Mouse (Mus musculus): ENCODE results near the gene Rab30.
"Not testable (repeated sequence)": the region's sequence is repeated elsewhere in the genome, so short reads cannot be mapped to it uniquely, and the experiment has no call there.

Rab30 gene

DNA sequence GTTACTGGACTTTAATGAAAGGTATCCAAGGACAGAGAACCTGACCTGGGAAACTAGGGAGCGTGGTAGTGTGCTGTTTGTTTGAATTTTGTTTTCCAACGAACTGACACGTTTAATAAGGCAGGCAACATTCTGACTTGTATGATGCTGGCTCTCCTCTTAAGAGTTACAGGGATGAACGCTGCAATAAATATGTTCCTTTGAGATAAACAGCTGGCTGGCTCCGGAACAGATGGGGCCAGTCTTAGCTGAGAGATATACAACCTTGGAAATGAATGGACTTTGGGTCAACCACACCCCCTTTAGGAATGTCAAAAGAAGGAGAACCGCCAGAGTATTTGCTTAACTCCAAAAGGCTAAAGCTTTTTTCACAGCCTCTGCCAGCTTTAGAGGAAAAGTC is 1.4 kb downstream of the Rab30 start:
- no peak for ATAC-seq (ENCODE audit: insufficient number of reproducible peaks, low FRiP score, low TSS enrichment)

DNA sequence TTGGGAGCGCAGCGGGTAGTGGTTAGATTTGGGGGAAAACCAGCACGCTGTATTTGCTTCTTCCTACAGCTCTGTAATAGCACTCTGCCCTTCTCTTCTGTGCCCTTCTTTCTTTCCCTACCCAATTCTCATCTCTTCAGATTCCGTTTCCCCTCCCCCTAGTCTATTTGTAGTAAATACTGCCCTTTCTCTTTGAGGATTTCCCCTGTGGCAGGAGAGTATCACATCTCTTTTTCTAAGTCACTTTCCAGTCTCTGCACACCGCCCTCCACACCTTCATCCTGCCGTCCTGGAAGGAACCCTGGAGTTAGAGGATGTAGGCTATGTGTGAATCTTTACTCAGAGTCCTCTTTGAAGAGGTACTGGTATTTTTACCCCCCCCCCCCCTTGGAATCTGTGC is 1.9 kb downstream of the Rab30 start:
- ATAC-seq (ENCODE audit: insufficient number of reproducible peaks, low FRiP score, low TSS enrichment): no peak

DNA sequence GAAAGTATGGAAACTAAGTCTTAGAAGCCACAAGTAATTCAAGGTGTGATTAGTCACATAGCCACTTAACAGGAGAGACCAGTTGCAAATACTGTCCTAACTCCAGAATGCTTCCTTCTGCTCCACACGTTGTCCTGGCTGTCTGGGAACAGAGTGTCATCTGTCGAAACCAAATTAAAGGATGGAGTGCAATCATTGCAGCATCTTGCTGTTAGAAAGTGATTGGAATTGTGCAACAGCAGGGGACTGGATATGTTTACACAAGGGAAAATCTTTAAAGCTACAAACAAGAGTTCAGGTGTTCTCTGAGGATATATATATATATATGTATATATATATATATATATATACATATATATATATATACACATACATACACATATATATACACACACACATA is 9.0 kb downstream of the Rab30 start:
- ATAC-seq (ENCODE audit: insufficient number of reproducible peaks, low FRiP score, low TSS enrichment): no peak

DNA sequence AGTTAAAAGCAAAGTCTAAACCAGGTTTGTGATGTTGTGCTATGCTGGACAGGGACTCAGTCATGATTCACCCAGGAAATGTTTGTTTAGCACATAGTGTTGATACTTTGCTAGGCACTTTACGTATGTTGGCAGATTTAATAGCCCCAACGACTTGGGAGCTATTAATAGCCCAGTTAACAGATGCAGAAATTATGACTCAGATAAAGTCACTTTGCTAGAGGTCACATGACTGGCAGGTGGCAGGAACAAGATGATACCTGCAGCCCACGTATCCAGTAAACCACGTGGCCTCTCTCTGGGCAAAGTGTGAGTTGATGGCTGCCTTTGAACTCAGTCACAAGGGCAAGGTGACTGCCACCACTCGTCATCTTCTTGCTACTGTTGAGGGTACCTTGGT is 16.7 kb downstream of the Rab30 start:
- ATAC-seq (ENCODE audit: insufficient number of reproducible peaks, low FRiP score, low TSS enrichment): no peak

DNA sequence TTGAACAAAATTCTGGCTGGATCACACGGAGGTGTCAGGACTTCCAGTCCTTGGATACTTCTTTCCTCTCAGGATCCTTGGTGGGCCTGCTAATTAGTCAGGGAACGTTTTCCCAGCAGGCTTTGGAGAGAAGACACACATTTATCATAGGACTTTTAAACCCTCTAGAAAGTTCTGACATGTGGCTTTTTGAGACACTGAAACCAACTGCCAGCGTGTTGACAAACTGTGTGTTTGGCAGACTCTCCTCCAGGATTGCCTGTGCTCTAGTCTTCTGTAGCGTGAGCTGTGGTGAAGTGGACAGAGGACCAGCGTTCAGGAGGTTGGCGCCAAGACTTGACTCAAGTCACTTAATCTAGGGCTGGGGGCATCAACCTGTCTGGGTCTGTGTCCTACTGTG is 19.2 kb downstream of the Rab30 start:
- ATAC-seq (ENCODE audit: insufficient number of reproducible peaks, low FRiP score, low TSS enrichment): no peak

DNA sequence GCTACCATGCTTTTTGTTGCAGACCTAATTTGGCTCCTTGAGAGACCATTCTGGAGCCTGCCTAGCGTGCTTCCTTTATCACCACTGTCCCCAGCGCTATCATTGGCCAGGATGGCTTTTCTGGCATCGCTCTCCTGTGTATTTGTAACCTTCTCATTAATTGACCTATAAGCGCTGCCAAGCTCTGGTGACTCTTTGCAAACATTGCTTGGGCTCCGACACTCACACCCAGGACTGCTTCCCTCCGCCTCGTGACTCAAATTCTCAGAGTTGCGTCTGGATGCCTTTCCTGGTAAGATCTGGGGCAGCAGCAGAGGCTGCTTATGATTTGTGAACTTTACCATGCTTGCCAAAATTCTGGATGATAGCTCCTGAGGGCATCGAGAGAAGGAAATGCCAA is 19.8 kb downstream of the Rab30 start:
- peak; percentile 63 for ATAC-seq (ENCODE audit: insufficient number of reproducible peaks, low FRiP score, low TSS enrichment)

DNA sequence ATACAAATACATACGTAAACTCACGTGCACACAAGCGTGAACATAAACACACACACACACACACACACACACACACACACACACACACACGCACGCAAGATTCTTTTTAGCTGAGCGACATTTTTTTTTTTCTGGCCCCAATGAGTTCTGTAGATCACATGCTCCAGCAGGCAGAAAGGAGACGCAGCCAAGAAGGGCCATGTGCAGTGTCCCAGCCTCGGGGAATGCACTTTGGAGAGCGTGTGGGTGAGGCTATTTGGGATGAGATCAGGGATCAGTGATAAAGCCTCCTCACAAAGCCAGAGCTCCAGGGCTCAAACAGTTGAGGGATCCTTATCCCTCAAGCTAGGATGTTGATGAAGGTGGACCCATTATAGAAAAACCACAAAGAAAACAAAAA is 24.0 kb downstream of the Rab30 start:
- peak; percentile 82 for ATAC-seq (ENCODE audit: insufficient number of reproducible peaks, low FRiP score, low TSS enrichment)

DNA sequence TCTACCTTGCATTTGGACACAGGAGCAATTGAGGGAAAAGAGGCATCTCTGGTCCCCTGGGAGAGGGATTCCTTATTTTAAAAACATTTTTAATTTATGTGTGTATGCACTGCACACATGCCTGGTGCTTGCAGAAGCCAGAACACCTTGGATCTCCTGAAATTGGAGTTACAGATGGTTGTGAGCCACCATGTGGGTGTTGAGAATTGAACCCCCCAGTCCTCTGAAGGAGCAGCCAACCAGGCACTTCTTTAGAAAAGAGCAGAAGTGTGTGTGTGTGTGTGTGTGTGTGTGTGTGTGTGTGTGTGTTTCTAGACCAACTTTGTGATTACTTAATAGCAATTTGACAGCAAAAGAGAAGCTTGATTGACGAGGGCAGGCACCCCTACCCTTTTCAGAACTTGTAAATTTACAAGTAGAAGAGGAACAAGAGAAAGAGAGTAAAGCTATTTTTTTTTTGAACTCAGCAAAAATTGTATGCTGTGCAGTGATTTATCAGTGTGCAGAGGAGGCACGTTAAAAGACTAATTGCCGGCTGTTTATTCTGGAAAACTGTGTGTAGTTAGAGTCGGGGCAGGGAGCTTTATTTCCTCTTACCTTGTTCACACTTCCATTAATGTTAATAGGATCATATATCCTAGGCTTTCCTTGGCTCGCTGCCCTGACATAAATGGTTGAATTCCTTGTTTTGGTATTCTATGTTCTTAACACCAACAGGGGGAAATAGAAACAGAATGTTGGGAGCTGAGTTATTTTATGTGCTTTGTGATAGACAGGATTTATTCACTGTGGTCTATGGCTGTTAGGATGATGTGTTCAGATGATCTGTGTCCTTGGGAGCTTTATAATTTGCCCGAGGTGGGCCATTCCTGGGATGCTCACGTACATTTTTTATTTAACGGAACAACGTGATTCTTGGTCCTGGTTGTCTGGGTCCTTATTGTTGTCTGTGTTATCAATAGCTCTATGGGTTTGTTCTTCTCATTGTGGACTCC is 25.0 kb downstream of the Rab30 start:
- no peak for ATAC-seq (ENCODE audit: insufficient number of reproducible peaks, low FRiP score, low TSS enrichment)

DNA sequence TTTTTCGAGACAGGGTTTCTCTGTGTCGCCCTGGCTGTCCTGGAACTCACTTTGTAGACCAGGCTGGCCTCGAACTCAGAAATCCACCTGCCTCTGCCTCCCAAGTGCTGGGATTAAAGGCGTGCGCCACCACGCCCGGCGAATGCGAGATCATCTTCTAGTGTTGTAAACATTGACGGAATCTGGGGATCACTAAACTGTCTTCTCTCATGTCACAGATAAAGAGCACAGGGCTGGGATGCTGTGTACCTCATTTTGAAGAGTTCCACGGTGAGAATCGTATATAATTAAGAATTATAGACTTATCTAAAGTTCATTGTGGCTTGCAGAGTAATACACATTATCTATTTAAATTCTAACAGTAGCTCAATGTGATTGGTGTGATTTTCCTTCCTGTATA is 26.7 kb downstream of the Rab30 start:
- not testable (repeated sequence) for ATAC-seq (ENCODE audit: insufficient number of reproducible peaks, low FRiP score, low TSS enrichment)

DNA sequence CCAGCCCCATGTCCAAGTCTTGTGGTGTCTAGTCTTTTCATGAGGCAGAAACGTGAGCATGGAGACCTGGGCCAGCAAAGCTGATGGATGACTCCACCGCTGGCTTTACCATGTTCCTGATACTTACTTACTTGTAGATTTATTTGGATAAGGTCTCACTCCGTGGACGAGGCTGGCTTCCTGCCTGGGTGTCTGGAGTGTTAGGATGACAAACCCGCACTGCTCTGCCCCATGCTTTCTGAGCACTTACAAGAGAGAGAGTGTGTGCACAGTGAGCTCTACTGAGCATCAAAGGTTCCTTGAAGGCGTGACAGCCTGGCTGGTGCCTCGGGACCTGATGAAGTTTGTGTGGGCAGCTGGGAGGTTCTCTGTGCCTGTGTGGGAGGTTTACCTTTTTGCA is 27.5 kb downstream of the Rab30 start:
- ATAC-seq (ENCODE audit: insufficient number of reproducible peaks, low FRiP score, low TSS enrichment): no peak

DNA sequence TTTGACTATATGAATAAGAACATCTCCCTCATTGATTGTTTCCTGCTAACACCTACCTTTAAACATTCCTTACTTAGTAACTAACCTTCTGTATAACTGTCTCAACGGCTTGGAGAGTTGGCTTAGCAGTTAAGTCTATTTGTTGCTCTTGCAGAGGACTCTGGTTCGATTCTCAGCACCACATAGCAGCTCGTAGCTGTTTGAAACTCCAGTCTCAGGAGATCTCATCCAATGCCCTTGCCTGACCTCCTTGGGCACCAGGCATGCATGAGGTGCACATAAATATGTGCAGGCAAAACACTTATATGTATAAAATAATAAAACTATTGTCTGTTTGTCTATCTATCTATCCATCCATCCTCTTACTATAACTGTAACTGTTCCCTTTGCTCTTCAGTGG is 31.6 kb downstream of the Rab30 start:
- no peak for ATAC-seq (ENCODE audit: insufficient number of reproducible peaks, low FRiP score, low TSS enrichment)

DNA sequence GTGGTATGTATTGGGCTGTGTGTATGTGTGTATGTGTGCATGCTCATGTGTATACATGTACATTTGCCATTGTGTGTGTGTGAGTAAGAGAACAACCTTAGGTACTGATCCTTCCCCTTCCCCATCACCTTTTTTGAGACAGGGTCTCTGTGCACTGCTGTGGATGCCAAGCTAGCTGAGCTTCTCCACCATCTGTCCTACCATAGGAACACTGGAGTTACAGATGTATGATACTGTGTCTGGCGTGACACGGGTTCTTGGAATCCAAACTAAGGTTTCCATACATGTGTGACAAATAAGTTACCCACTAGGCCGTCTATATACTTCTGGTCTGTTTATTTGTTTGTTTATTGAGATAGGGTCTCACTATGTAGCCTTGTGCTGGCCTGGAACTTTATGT is 32.2 kb downstream of the Rab30 start:
- ATAC-seq (ENCODE audit: insufficient number of reproducible peaks, low FRiP score, low TSS enrichment): no peak

DNA sequence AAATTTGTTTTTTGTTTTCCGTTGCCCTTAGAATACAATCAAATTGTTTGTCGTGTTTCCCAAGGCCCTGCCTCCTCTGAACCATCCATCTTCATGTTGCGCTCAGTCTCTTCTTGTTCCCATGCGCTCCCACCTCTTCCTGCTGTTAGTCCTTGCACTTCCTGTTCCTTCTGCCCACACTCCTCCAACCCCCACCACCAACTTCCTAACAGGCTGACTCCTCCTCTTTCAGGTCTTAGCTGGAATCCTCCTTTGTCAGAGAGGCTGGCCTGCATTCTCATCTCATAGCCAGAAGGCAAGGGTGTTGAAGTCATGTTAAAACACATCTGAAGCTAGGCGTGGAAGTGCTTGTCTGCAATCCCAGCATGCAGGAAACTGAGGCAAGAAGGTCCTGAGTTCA is 33.3 kb downstream of the Rab30 start:
- ATAC-seq (ENCODE audit: insufficient number of reproducible peaks, low FRiP score, low TSS enrichment): no peak

DNA sequence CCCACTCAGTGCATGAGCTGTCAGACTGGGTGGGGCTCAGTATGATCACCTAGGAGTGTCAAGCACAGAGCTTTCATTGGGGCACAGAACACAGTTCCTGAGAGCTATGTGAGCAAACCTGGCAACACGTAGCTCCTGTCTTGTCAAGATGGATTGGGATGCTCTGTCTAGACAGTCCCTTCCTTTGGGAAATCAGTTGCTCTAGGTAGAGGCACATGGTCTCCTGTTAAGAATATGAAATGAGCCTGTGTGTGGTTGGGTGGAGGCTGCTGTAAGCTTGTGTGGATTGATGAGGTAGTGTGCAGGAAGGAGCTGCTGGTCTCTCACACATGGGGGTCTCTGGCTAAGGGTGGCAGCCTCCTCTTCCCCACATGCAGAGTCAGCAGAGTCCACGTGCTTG is 34.3 kb downstream of the Rab30 start:
- ATAC-seq (ENCODE audit: insufficient number of reproducible peaks, low FRiP score, low TSS enrichment): no peak

DNA sequence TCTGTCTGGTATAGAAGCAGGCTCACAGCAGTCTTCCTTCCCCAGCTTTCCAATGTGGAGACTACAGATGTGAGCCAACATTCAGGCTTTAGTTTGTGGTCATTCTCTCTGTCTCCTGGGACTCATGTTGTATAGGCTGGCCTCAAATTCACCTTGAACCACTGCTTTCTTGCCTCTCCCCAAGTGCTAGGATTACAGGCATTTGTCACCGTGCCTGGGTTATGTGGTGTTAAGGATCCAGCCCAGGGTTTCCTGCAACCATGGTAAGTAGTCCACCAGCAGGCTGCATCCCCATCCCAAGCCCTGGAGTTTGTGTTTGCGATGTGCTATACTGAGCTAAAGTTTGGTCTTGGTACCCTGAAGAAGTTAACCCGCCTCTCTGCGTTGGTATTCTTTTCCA is 35.2 kb downstream of the Rab30 start:
- ATAC-seq (ENCODE audit: insufficient number of reproducible peaks, low FRiP score, low TSS enrichment): peak; percentile 9; the same call in 1 of the 2 replicates

DNA sequence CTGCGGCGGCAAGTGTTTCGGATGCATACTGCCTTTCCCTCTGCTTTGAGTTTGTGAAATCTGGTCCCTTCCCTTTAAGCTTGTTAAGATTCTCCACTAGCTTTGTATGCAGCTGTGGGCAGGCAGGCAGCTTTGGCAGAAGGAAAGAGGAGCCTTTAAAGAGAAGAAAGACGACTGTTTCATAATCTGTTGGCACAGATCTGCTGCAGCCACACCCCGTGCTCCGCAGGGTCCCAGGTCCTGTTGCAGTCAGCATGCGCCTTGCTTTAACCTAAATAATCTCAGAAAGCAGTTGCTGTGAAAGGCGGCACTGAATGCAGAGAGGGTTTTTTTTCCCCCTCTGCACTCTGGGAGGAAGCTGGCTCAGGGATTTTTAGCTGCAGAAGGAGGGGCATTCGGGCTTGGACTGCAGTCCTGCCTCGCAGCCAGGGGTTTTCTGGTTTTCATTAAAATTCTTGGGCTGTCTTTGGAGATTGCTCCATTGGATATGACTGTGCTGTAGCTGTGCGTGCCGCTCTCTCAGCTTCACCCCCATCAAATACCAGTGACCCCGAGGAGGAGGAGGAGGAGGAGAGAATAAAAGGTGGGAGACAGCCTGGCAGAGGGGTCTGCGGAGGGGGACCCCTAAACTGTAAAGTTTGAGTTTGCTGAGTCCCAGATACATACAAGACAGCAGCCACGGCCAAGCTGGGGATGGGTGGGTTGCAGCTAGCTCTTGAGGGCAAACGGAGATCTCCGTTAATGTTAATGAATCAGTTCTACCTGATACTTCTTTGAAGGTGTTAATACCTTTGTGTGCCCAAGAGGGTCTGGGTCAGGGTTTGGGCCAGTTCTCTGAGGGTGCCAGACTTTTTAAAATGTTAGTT is 35.9 kb downstream of the Rab30 start:
- ATAC-seq (ENCODE audit: insufficient number of reproducible peaks, low FRiP score, low TSS enrichment): peak; percentile 65

DNA sequence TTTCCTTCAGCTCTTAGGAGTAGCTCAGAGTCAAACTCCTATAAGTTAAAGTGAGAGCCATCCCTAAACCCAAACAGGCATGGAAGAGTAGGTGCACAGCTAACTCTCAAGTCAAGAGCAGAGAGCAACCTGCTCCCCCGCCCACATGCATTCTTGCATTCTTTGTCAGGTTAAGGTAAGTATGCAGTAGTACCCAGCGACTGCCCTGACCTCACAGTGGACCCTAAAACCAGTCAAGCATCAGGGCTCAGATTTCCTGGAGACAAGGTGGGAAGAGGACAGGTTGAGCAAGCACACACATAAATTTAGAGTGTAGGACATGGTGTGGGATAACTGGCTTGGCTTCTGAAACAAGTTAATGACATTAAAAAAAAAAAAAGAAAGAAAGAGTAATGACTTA is 37.7 kb downstream of the Rab30 start:
- no peak for ATAC-seq (ENCODE audit: insufficient number of reproducible peaks, low FRiP score, low TSS enrichment)

DNA sequence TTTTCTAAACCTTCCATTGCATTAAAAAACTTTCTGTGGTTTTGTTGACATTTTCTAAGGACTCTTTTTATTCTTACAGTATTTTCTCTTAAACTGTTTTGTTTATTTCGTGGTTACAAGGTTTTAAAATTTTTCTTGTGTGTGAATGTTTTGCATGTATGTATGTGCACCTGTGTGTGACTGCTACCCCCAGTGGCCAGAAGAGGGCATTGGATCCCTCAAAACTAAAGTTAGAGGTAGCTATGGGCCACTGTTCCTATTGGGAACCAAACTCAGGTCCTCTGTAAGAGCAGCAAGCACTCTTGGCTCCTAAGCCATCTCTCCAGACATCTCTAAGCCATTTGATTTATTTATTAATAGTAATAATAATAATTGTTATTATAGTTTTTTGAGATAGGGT is 40.0 kb downstream of the Rab30 start:
- no peak for ATAC-seq (ENCODE audit: insufficient number of reproducible peaks, low FRiP score, low TSS enrichment)

DNA sequence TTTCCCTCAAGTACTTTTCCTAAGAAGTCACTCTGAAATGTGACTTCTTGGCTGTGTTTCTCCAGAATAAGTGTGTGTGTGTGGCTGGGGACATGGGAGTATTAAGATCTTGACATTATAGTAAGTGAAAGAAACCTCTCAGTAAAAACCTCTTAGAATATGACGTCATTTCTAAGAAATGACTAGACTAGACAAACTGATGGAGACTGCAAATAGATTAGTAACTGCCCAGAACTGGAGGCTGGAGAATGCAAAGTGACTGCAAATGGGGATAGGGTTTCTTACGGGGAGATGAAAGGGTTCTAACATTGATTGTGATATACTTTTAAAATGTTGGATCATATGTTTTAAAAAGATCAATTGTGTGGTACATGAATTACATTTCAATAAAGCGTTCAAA is 40.5 kb downstream of the Rab30 start:
- ATAC-seq (ENCODE audit: insufficient number of reproducible peaks, low FRiP score, low TSS enrichment): no peak

DNA sequence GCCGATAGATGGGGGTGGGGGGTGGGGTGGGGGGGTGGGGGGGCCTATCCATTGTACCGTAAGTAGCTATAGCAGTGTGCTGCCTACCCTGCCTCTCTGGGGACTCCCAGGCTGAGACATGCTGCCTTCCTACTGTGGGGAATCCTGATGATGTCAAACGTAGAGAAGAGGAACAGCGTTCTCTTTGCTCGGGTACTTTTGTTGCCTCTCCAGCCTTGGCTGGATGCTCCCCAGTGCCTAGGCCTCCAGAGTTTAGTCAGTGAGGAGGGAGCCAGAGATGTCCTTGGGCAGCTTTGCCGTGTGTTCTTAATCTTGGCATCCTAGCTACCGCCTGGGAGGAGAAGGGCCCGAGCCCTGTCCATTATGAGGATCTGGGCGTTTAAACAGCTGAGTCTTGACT is 41.1 kb downstream of the Rab30 start:
- peak; percentile 46; the same call in 1 of the 2 replicates for ATAC-seq (ENCODE audit: insufficient number of reproducible peaks, low FRiP score, low TSS enrichment)

DNA sequence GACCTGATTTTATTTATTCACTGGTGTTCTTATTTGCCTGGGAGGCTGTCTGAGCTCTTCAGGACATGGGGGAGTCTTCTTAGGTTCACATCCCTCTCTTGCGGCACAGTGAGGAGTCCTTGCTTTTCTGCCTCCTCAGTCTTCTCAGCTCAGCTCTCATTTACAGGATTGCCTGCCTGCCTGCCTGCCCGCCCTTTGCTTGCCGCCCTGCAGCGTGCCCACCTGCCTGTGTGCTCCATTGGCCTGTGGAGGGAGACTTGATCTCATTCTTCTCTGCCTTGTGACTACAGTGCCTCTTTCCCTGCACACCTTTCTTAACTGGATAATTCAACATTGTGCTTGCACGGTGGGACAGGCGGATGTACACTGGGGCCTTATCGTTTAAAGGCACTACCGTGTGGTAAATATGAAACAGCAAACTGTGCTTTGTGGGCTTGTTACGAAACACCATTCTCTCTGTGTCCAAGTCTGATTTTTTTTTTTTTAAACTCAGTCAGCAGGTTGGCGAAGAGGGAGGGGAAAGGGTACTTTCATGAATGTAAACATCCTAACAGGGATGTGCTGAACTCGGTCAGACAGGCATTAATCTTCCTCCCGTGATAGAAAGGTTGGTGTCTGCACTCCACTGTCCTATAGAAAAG is 41.9 kb downstream of the Rab30 start:
- ATAC-seq (ENCODE audit: insufficient number of reproducible peaks, low FRiP score, low TSS enrichment): peak; percentile 88
